Comparison of ENCODE assay signal across 8 mouse cellular contexts in genomic region chr11:69935137-69935879, GRCm38 (mm10). TPM values are rescaled to one million over a fixed set of nuclear protein-coding genes. Genes with fewer than 3 reads are reported as not detected.
DNase-seq lines count a peak whose midpoint lies in the region.

Gene Ybx2, plus strand, starts transcription at chr11:69935796.

- peaks cover 61% of the 10 kb centered on the region for H3K27me3 ChIP-seq in megakaryocyte, embryonic 14.5 days (replicated peaks)

- peak; percentile 92 for DNase-seq in adrenal gland, adult 2 months
- DNase-seq in embryo, embryonic 10 days (ENCODE audit: low spot score): peak; percentile 94
- peak; percentile 80 for DNase-seq in gastrocnemius, postnatal 10 days
- DNase-seq in hindlimb bud, embryonic 11.5 days (ENCODE audit: extremely low spot score, low read depth, low spot score): peak; percentile 33
- DNase-seq in left cerebral cortex, adult 9 months (ENCODE audit: low spot score in 2 of 2): peak; percentile 69 to 87
- DNase-seq in right cerebral cortex, postnatal 14 days: peak; percentile 90
- DNase-seq in urinary bladder, postnatal 36 days (ENCODE audit: low spot score in 2 of 2): peak; percentile 70 to 83

- H3K4me1 ChIP-seq in megakaryocyte, embryonic 14.5 days: peaks cover 54% of the 10 kb centered on the region

- no peaks in the 10 kb centered on the region for H3K9me3 ChIP-seq in megakaryocyte, embryonic 14.5 days

- H3K4me3 ChIP-seq in megakaryocyte, embryonic 14.5 days (replicated peaks): peak within 1 kb of the TSS; percentile 90

- no peaks in the 10 kb centered on the region for H3K36me3 ChIP-seq in megakaryocyte, embryonic 14.5 days (replicated peaks; ENCODE audit: low read length)

RNA-seq across cellular contexts. Expression of gene Ybx2, which starts in this region (rescaled TPM):
- 10 to 100 TPM; 12.9 to 20.0 TPM for total RNA-seq in adrenal gland, adult 2 months (2021)
- 21.8 and 41.4 TPM in 2 replicates for polyA plus RNA-seq in adrenal gland, adult 2 months (2012; rRNA removed)
- total RNA-seq in gastrocnemius, postnatal 10 days (2021): 1 to 10 TPM; 2.7 to 4.1 TPM
- 0.75 TPM in 1 of 2 replicates, not detected in the other for polyA plus RNA-seq in megakaryocyte, embryonic 14.5 days (2012; ENCODE audit: insufficient read depth, low replicate concordance)

Comparison
In these comparisons a context has a peak if more than half of its experiments do, and no peak if none do; other contexts are left out.
1. Peak in every context shown above with its lines: DNase-seq and H3K4me3 ChIP-seq.
2. RNA of gene Ybx2 (polyA plus RNA-seq): 21.8 to 41.4 TPM in adrenal gland, adult 2 months; 0.75 TPM in megakaryocyte, embryonic 14.5 days; every median in the first group is over 10 times any median in the second.
3. DNase-seq: peak in every context shown above with its lines; median percentile 94 in embryo, embryonic 10 days; 92 in adrenal gland, adult 2 months; 90 in right cerebral cortex, postnatal 14 days; 80 in gastrocnemius, postnatal 10 days; 78 in left cerebral cortex, adult 9 months; 76 in urinary bladder, postnatal 36 days; 33 in hindlimb bud, embryonic 11.5 days.